Mouse (Mus musculus) retina, adult 2 months (tissue): Measurements from ENCODE around the gene Cnp.
A peak's percentile ranks its signal among the peaks of the same experiment; 100 is the strongest.
"Not testable (repeated sequence)": the region's sequence is repeated elsewhere in the genome, so short reads cannot be mapped to it uniquely, and the experiment has no call there.

Source experiments
- DNase-seq: peaks from one replicate; pipeline ENCODE4 v3.0.0-alpha.2; 2012; ENCODE audit warnings: low read depth, low spot score

Gene Cnp

DNA sequence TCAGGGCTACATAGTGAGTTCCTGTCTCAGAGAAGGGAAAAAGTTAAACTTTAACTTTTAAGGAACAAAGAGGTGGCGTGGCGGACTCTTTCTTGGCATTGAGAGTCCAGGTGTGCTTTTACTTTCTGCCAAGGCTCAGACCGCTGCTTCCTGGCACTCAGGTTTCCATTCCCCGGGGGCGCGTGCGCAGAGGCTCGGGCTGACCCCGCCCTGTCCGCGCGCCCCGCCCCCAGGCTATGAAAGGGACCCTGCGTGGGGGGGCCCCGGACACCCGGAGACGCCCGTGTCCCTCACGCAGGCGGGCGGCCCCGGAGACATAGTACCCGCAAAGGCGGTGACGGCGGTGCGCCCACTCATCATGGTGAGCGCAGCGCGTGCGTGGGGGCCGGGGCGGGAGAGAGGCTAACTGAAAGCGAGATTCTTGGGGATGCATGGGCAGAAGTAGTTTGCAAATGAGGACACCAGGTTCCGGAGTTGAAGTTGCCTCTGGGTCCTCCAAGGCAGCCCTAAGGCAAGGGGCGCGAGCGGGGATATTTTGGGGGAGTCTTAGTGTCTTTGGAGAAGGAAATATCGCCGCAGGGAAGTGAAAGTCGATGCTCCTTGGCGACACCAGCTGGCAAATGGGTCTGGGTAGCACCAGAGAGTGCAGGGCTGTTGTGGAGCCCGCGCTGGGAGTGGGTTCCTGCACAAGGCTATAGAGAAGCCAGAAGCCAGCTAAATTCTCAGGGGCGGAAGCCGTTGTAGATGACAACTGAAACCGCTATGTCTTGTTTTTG, at the start of gene Cnp:
Cnp (plus strand) TSS at position 197 of the 776 bp plus-strand sequence.
- DNase-seq: no peak

- DNase-seq: no peak
Measured at GRCm38 (mm10) chr11:100524987-100525630, 49.6 kb upstream of the Cnp start.

GRCm38 (mm10) chr11:100526052-100526816, 48.5 kb upstream of the Cnp start:
- DNase-seq: no peak

- no peak for DNase-seq
Measured at GRCm38 (mm10) chr11:100527066-100527457, 47.6 kb upstream of the Cnp start.

- peak; percentile 96 for DNase-seq
Measured at GRCm38 (mm10) chr11:100527458-100528374, 47.0 kb upstream of the Cnp start, which contains the start of gene Acly. Acly (minus strand) TSS chr11:100528000.

GRCm38 (mm10) chr11:100528375-100529165, 46.1 kb upstream of the Cnp start:
- DNase-seq: no peak

DNA sequence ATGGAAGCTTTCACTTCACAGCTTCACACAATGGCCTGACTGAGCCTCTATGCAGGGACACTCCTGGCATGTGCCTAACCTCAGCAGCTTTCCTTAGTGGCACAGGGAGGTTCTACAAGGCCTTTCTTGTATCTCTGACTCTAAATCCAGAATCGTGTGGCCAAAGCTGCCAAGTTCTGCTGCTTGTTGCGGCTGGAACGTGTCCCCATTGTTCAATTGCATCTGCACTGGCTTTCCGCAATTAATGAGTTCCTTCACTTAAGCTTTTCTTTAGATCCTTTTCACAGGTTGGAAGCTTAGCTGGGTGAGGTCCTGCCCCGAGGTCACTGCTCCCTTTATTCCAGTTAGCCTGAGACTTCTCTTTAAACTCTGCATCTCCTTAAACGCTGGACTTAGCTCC, 40.8 kb upstream of the Cnp start:
- DNase-seq: no peak

DNA sequence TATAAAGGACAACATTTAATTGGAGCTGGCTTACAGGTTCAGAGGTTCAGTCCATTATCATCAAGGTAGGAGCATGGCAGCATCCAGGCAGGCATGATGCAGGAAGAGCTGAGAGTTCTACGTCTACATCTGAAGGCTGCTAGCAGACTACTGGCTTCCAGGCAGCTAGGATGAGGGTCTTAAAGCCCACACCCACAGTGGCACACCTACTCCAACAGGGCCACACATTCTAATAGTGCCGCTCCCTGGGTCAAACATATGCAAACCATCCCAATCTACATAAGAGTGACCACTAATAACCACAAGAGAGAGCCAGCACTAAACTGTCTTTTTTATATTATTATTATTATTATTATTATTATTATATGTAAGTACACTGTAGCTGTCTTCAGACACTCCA, 40.3 kb upstream of the Cnp start:
- DNase-seq: not testable (repeated sequence)

DNA sequence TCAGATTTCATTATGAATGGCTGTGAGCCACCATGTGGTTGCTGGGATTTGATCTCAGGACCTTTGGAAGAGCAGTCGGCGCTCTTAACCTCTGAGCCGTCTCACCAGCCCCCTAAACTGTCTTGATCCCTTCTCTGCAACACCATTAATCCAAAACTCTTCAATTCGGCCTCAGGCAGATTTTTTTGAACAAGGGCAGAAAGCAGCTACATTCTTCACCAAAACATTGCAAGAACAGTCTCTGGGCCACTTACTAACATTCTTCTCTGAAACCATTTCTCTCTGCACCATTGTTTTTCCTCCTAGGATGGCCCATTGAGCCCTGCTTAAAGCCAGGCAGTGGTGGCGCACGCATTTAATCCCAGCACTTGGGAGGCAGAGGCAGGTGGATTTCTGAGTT, 39.9 kb upstream of the Cnp start:
- not testable (repeated sequence) for DNase-seq

DNA sequence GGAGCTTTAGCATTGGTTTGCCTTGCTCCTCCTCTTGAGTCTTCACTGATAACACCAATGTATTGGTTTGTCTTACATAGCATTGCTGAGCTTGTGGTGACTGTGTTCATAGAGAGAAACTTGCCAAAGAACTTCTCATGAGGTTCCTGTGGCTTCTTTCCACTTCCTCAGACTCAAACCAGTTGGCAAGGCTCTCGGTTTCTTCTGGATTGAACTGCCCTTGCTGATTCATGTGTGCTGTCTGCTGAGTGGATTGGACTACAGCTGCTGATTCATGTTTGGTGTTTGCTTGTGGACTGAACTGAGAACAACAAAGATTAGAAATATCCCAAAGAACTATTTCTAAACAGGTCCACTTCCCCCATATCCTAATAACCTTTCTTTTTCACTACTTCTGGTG, 38.7 kb upstream of the Cnp start:
- DNase-seq: no peak

DNA sequence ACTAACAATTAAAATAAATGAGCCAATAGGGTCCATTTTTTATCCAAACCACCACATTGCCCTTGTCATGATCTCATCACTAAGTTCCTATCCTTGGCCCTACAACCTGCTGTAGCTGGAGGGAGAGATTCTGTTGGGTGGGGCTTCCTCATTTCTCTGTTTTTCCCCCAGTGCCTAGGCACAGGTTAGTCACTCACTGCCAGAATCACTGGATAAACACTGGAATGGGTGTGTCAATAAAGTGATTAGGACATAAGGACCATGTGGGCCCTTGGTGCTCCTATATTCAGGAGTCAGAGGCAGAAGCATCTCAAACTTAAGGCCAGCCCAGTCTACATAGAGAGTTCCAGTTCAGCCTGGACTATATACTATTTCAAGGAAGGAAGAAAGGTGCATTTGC, 38.2 kb upstream of the Cnp start:
- no peak for DNase-seq

DNA sequence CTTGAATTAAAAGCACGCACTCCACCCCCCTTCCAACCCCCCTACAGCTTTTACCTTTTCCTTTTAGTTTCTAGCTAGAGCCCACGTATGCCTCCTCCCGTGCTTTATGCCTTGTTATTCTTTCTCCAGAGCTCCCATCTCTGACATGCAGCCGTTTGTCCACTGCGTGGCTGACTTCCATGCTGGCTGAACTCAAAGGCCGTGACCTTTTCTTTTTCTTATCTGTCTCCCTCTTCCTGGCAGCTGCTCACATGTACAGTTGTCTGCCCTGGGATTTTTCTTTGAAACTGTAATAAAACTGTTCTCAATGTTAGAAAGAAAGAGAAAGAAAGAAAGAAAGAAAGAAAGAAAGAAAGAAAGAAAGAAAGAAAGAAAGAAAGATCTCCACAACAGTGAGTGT, 33.7 kb upstream of the Cnp start:
- no peak for DNase-seq

DNA sequence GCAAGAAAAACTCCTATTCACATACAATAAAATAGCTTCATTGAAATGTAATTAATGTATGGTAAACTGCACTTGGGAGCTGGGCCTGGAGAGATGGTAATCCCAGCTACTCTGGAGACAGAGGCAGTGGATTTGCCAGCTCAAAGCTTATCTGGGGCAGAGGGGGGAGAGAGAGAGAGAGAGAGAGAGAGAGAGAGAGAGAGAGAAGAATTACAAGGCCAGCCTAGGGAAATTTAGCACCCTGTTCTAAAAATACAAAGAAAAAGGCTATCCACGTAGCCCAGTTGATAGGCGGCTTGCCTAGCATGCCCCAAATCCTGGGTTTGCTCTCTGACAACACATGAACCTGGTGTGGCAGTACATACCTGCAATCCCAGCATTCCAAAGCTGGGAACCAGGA, 33.1 kb upstream of the Cnp start:
- no peak for DNase-seq

DNA sequence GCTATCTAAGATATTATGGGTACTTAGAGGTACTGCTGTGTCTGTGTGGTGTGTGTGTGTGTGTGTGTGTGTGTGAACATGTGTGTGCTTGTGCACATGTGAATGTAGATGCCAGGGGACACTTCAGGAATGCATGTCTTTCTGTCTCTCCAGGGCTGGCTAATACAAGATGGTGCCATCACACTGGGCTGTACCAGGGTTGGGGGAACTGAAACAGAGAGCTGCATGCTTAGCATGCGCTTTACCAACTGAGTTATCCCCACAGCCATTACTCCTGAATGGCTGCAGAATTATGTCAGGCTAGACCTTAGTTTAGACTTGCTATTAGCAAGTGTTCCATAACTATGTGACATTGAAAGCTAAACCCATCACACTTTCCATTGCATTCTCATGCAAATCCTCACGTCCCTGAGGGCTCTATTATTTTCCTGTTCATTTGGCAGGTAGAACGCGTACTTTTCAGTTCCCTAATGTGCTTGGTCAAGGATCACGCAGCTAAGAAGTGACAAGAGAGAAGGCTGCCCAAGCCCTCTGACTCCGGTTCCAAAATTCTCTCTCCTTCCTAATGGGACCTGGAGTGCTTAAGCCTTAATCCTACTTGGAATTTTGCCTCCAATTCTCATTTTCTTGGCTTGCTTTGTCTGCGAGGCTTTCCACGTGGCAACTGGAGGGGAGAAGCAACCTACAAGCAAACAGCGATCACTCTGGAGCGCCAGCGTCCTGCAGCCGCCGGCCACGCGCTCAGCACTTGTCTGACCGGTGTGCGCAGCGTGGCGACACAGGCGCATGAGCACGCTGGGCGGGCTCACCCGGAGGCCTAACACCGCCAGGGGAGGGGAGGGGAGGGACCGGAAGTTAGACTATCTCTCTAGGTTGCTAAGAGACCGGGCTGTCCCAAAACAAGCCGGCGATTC, 29.6 kb upstream of the Cnp start, which contains the start of gene Ttc25:
Ttc25 (plus strand) TSS at position 776 of the 914 bp plus-strand sequence.
- DNase-seq: peak; percentile 82

- no peak for DNase-seq
Measured at GRCm38 (mm10) chr11:100545746-100546085, 29.0 kb upstream of the Cnp start.

DNA sequence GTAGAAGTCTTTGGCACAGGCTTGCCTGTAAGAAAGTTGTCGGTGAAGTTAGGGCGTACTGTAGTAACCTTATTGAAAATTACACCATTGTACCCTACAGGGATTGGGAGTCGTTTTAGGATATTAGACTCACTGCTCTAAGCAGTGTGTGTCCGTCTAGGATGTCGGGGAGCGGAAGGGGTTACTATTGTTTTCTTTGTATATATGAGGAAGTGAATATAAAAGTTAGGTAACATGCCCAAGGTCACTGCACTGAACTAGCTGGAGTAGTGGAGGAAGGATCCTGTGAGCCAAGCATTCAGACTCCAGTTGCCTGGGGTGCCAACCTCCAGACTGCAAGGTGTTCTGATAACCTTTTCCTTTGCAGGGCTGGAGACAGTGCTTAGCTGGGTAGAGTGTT, 27.7 kb upstream of the Cnp start:
- no peak for DNase-seq

- no peak for DNase-seq
Measured at GRCm38 (mm10) chr11:100548141-100548540, 26.6 kb upstream of the Cnp start.

- no peak for DNase-seq
Measured at GRCm38 (mm10) chr11:100549466-100549865, 25.2 kb upstream of the Cnp start.

GRCm38 (mm10) chr11:100550101-100550500, 24.6 kb upstream of the Cnp start:
- no peak for DNase-seq

- DNase-seq: no peak
Measured at GRCm38 (mm10) chr11:100552842-100553241, 21.9 kb upstream of the Cnp start.
